Mouse (Mus musculus) E14TG2a.4 (cell line): ENCODE measurements around the gene Nedd9.

Experiments
- CTCF ChIP-seq: conservative IDR thresholded peaks from 2 replicates; pipeline ENCODE4 v1.5.1; 2014; ENCODE audit warnings: low read length
- NANOG ChIP-seq: IDR thresholded peaks from 2 replicates; pipeline ENCODE4 v1.6.1; 2014; ENCODE audit warnings: borderline replicate concordance, low read length, mixed read lengths

DNA sequence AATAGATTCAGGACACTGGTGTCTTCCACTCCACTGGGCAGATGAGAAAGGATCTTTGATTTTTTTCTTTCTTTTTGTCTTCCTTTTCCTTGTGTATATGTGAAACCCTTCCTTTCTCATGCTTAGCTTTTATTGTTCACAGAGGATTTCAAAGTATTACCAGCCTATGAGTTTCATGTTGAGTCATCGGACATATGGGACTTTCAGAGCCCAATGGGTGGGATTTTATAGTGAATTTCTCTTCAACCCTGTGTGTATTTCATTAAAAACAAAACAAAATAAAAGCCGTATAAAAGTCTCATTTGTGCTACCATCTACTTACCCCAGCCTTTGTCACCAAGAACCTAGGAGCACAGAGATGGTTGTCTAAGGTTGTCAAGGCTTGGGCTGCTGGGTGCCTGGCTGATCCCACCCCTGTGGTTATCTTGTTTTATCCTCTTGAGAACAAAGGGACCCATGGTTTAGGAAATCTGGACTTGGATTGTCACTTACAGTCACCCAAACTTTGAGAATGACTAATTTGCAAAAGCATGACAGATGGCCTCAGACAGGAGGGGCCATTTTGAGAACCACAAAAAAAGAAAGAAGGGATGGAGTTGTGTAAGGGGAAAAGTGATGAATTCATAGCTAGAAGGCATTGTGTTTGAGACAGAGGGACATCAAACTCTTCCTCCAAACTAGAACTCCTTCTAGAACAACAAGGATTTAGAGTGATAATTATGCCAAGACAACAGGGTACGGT lies 41.9 kb downstream of the Nedd9 start:
- TF ChIP-seq CTCF (no peak), NANOG (no peak)
